Mouse (Mus musculus) megakaryocyte, embryonic 14.5 days (primary cell): ENCODE results near the gene Retreg1.

ENCODE experiments used
- FLI1 ChIP-seq: IDR thresholded peaks from 2 replicates; pipeline ENCODE4 v1.6.1; 2012; ENCODE audit warnings: low read length, inconsistent platforms, mixed read lengths
- GATA1 ChIP-seq: IDR thresholded peaks from 3 replicates; pipeline ENCODE4 v1.6.1; 2012; ENCODE audit warnings: mixed read lengths, low read length, inconsistent platforms, borderline replicate concordance

DNA sequence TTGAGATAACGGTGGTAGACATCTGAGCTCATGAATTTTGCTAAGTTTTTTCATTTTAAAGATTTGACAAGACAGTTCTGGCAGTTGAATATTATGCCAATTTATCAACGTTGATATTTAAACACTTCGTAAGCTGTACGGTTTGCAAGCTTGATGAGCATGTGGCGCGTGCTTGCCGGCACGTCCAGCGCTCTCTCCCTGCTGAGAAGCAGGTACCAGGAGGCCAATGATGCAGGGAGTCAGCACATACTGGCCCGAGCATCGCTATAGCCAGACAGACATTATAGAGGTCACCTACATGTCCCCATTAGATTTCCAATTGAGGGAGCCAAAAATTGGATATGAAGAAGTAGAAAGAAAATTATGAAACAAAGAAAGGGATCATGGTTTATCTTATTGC is 98.5 kb downstream of the Retreg1 start:
- TF ChIP-seq GATA1 (no peak), FLI1 (no peak)
